Mouse (Mus musculus): Measurements from ENCODE around the gene Foxa2. TPM values are rescaled to one million over a fixed set of nuclear protein-coding genes. Genes with fewer than 3 reads are reported as not detected.
A peak's percentile ranks its signal among the peaks of the same experiment; 100 is the strongest.

Foxa2 gene
- polyA plus RNA-seq, 1 experiment from 2014 or later = 17.9 TPM

DNA sequence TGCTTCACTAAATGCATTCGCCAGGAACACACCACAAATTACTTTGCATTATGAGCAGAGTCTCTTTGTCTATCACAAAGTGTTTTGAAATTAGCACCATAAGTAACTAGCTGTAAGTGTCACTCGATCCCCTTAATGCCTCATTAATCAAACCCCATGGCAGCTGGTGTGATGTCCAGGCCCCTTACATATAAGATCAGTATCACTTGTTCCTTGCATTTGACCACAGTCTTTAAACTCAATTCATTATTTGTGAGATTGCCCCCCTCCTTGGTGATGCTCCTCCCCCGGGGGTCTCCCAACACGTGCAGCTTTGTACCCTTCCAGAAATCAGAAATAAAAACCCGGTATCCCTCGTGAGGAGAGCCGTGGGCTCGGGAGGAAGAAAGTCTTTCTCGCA lies 25.8 kb downstream of the Foxa2 start:
- Histone ChIP-seq H3K4me3 (ENCODE audit: low read depth, low read length) (peak overlapping the region; percentile 8; the same call in 1 of the 2 replicates), H3K9ac (ENCODE audit: low read length) (0 out of 2 replicates have a peak overlapping the region, but pooled peaks have one; percentile 25), H3K4me2 (peak overlapping the region; percentile 27; the same call in 1 of the 2 replicates)

GRCm38 (mm10) chr2:148020125-148020524 lies 26.6 kb downstream of the Foxa2 start:
- Histone ChIP-seq H3K4me3 (ENCODE audit: low read depth, low read length) (no peak overlapping the region), H3K4me1 (ENCODE audit: control insufficient read depth, insufficient read depth, low read length) (peaks cover 6% of the 10 kb centered on the region; the same call in 1 of the 2 replicates), H3K36me3 (ENCODE audit: control insufficient read depth, insufficient read depth, low read length) (no peaks in the 10 kb centered on the region), H3K9ac (ENCODE audit: low read length) (no peak overlapping the region), H3K9me3 (ENCODE audit: control insufficient read depth, low read length) (no peaks in the 10 kb centered on the region), H3K27me3 (ENCODE audit: control insufficient read depth, insufficient read depth, low read length) (peaks cover 46% of the 10 kb centered on the region), H3K4me2 (no peak overlapping the region), H3K27ac (ENCODE audit: low read depth, low read length) (no peak overlapping the region)
- ATAC-seq (ENCODE audit: low FRiP score) (peak; percentile 31; the same call in 1 of the 2 replicates), DNase-seq (ENCODE audit: low spot score, missing footprints) (peak; percentile 83)
- 15% methylated on average over 3 of the region's 3 CpGs for WGBS

More for the DNA sequence above, 25.8 kb downstream of the Foxa2 start:
- WGBS = 18% methylated on average over 9 of the region's 9 CpGs
- H3K27me3 ChIP-seq (ENCODE audit: control insufficient read depth, insufficient read depth, low read length) = peaks cover 54% of the 10 kb centered on the region
- peaks cover 6% of the 10 kb centered on the region; the same call in 1 of the 2 replicates for H3K4me1 ChIP-seq (ENCODE audit: control insufficient read depth, insufficient read depth, low read length)
- peak; percentile 15 for ATAC-seq (ENCODE audit: low FRiP score)
- no peaks in the 10 kb centered on the region for H3K9me3 ChIP-seq (ENCODE audit: control insufficient read depth, low read length)
- DNase-seq (ENCODE audit: low spot score, missing footprints) = peak; percentile 91
- H3K27ac ChIP-seq (ENCODE audit: low read depth, low read length) = peak overlapping the region; percentile 25; the same call in 1 of the 2 replicates
- H3K36me3 ChIP-seq (ENCODE audit: control insufficient read depth, insufficient read depth, low read length) = no peaks in the 10 kb centered on the region

GRCm38 (mm10) chr2:148017782-148018690 lies 28.7 kb downstream of the Foxa2 start:
- ATAC-seq (ENCODE audit: low FRiP score) (no peak), DNase-seq (ENCODE audit: low spot score, missing footprints) (peak; percentile 77)
- H3K27me3 ChIP-seq (ENCODE audit: control insufficient read depth, insufficient read depth, low read length) = peaks cover 26% of the 10 kb centered on the region
- H3K9ac ChIP-seq (ENCODE audit: low read length) = no peak overlapping the region
- no peak overlapping the region for H3K27ac ChIP-seq (ENCODE audit: low read depth, low read length)
- no peaks in the 10 kb centered on the region for H3K9me3 ChIP-seq (ENCODE audit: control insufficient read depth, low read length)
- H3K36me3 ChIP-seq (ENCODE audit: control insufficient read depth, insufficient read depth, low read length) = no peaks in the 10 kb centered on the region
- H3K4me3 ChIP-seq (ENCODE audit: low read depth, low read length) = no peak overlapping the region
- H3K4me2 ChIP-seq = no peak overlapping the region
- H3K4me1 ChIP-seq (ENCODE audit: control insufficient read depth, insufficient read depth, low read length) = 0 out of 2 replicates have a peak, but pooled peaks cover 4% of the 10 kb centered on the region
- 93% methylated on average over 8 of the region's 8 CpGs for WGBS

- H3K9me3 ChIP-seq (ENCODE audit: control insufficient read depth, low read length) = no peaks in the 10 kb centered on the region
- ATAC-seq (ENCODE audit: low FRiP score) (no peak), DNase-seq (ENCODE audit: low spot score, missing footprints) (no peak)
- H3K9ac ChIP-seq (ENCODE audit: low read length) = no peak overlapping the region
- no peaks in the 10 kb centered on the region for H3K27me3 ChIP-seq (ENCODE audit: control insufficient read depth, insufficient read depth, low read length)
- 82% methylated on average over 3 of the region's 3 CpGs for WGBS
- no peak overlapping the region for H3K27ac ChIP-seq (ENCODE audit: low read depth, low read length)
- no peak overlapping the region for H3K4me2 ChIP-seq
- H3K4me3 ChIP-seq (ENCODE audit: low read depth, low read length) = no peak overlapping the region
- no peaks in the 10 kb centered on the region for H3K36me3 ChIP-seq (ENCODE audit: control insufficient read depth, insufficient read depth, low read length)
- H3K4me1 ChIP-seq (ENCODE audit: control insufficient read depth, insufficient read depth, low read length) = no peaks in the 10 kb centered on the region
Observed at GRCm38 (mm10) chr2:148013382-148013781, 33.4 kb downstream of the Foxa2 start.

- Histone ChIP-seq H3K4me3 (ENCODE audit: low read depth, low read length) (no peak overlapping the region), H3K9me3 (ENCODE audit: control insufficient read depth, low read length) (no peaks in the 10 kb centered on the region), H3K4me2 (no peak overlapping the region), H3K27ac (ENCODE audit: low read depth, low read length) (no peak overlapping the region), H3K9ac (ENCODE audit: low read length) (no peak overlapping the region), H3K36me3 (ENCODE audit: control insufficient read depth, insufficient read depth, low read length) (no peaks in the 10 kb centered on the region), H3K4me1 (ENCODE audit: control insufficient read depth, insufficient read depth, low read length) (no peaks in the 10 kb centered on the region), H3K27me3 (ENCODE audit: control insufficient read depth, insufficient read depth, low read length) (no peaks in the 10 kb centered on the region)
- 96% methylated on average over 4 of the region's 4 CpGs for WGBS
- no peak for ATAC-seq (ENCODE audit: low FRiP score)
- DNase-seq (ENCODE audit: low spot score, missing footprints) = peak; percentile 72
Observed at GRCm38 (mm10) chr2:148009049-148009448, 37.7 kb downstream of the Foxa2 start.

DNA sequence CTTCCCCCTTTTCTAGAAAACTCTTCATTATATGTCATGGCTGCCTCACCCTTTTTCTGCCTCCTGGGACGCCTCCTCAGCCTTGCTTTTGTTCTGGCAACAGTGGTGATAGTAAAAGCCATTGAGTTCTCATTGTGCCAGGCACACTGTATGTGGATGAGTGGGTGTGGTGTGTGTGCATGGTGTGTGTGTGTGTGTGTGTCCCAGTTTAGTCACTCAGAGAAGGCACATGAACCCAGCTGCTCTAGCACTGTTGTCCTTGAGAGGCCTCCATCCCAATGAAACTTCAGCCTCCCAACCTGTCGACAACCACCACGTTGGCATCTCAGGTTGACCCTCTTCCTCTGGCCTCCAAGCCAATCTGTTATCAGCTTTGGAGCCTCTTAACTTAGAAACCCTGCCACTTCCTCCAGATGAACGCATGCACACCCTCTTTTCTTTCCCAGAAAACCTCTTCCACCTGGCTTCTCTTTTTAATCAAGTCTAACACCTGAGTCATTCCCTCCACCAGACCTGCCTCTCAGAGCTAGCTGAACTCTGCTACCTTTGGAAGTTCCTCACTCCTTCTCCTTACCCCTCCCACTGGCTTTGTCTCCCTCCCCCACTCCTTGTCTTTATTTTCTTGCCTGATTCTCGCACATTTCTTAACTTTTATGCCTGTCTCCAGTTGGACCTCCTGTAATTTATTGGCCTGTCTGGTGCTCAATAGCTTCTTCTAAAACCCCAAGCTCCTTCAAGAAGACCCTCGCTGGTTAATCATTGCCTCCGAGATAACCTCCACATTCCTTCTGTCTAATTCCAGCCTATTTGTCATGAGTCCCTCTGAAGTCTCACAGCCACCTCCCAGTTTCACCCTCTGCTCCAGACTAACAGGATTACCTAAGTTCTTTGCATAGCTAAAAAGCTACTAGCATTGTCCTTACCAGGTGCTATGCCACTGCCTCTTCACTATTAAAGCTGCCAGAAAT lies 41.9 kb downstream of the Foxa2 start:
- Histone ChIP-seq H3K9ac (ENCODE audit: low read length) (no peak overlapping the region), H3K4me3 (ENCODE audit: low read depth, low read length) (no peak overlapping the region), H3K36me3 (ENCODE audit: control insufficient read depth, insufficient read depth, low read length) (no peaks in the 10 kb centered on the region), H3K4me2 (no peak overlapping the region), H3K27ac (ENCODE audit: low read depth, low read length) (no peak overlapping the region), H3K4me1 (ENCODE audit: control insufficient read depth, insufficient read depth, low read length) (no peaks in the 10 kb centered on the region), H3K27me3 (ENCODE audit: control insufficient read depth, insufficient read depth, low read length) (no peaks in the 10 kb centered on the region), H3K9me3 (ENCODE audit: control insufficient read depth, low read length) (no peaks in the 10 kb centered on the region)
- peak; percentile 47 for DNase-seq (ENCODE audit: low spot score, missing footprints)
- 67% methylated on average over 7 of the region's 7 CpGs for WGBS
- no peak for ATAC-seq (ENCODE audit: low FRiP score)

- DNase-seq (ENCODE audit: low spot score, missing footprints) (peak; percentile 69), ATAC-seq (ENCODE audit: low FRiP score) (no peak)
- Histone ChIP-seq H3K9ac (ENCODE audit: low read length) (no peak overlapping the region), H3K36me3 (ENCODE audit: control insufficient read depth, insufficient read depth, low read length) (no peaks in the 10 kb centered on the region), H3K27me3 (ENCODE audit: control insufficient read depth, insufficient read depth, low read length) (no peaks in the 10 kb centered on the region), H3K27ac (ENCODE audit: low read depth, low read length) (no peak overlapping the region), H3K4me2 (no peak overlapping the region), H3K4me3 (ENCODE audit: low read depth, low read length) (no peak overlapping the region), H3K9me3 (ENCODE audit: control insufficient read depth, low read length) (no peaks in the 10 kb centered on the region), H3K4me1 (ENCODE audit: control insufficient read depth, insufficient read depth, low read length) (no peaks in the 10 kb centered on the region)
- 90% methylated on average over 3 of the region's 3 CpGs for WGBS
Observed at GRCm38 (mm10) chr2:148003511-148003910, 43.3 kb downstream of the Foxa2 start.

- Histone ChIP-seq H3K27me3 (ENCODE audit: control insufficient read depth, insufficient read depth, low read length) (no peaks in the 10 kb centered on the region), H3K36me3 (ENCODE audit: control insufficient read depth, insufficient read depth, low read length) (no peaks in the 10 kb centered on the region), H3K4me1 (ENCODE audit: control insufficient read depth, insufficient read depth, low read length) (no peaks in the 10 kb centered on the region), H3K27ac (ENCODE audit: low read depth, low read length) (no peak overlapping the region), H3K9ac (ENCODE audit: low read length) (no peak overlapping the region), H3K9me3 (ENCODE audit: control insufficient read depth, low read length) (no peaks in the 10 kb centered on the region), H3K4me3 (ENCODE audit: low read depth, low read length) (no peak overlapping the region), H3K4me2 (no peak overlapping the region)
- DNase-seq (ENCODE audit: low spot score, missing footprints) (peak; percentile 69), ATAC-seq (ENCODE audit: low FRiP score) (no peak)
- 80% methylated on average over 10 of the region's 10 CpGs for WGBS
Observed at GRCm38 (mm10) chr2:147998206-147998966, 48.4 kb downstream of the Foxa2 start.

All from midbrain, embryonic 11.5 days (tissue).